Mouse (Mus musculus): ENCODE results near the gene Crocc2. TPM values are rescaled to one million over a fixed set of nuclear protein-coding genes. Genes with fewer than 3 reads are reported as not detected.

The Crocc2 gene
- polyA plus RNA-seq, 2 experiments = 0.02 TPM; not detected in 1

DNA sequence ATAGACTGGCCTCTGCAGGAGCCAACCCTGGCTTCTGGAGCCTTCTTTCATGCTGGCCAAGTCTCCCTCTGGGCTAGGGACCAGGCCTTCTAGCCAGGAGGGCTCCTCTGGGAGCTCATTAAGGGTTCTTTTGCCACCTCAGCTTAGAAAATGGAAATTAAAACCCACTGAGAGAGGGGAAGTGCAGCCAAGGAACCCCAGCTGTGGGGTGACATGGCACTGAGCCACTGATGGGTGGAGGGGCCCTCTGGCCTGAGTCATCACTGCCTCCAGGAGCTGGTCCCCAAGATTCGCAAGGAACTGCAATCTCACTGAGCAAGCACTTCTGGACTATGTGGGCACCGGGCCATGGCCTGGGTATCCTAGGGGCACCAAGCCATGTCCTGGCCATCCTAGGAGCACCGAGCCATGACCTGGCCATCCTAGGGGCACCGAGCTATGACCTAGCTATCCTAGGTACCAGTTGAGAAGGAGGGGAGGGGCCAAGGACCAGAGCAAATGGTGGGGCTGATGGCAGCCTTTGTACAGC is 39.1 kb downstream of the Crocc2 start:
- WGBS (ENCODE audit: insufficient replicate concordance) = 77% methylated on average over 4 of the region's 4 CpGs
- no peak for ATAC-seq (ENCODE audit: insufficient read depth)
- Histone ChIP-seq H3K27ac (no peak overlapping the region), H3K4me1 (replicated peaks; ENCODE audit: control insufficient read depth in 2 of 2, insufficient read depth in 2 of 2, low read length in 1 of 2) (no peaks in the 10 kb centered on the region), H3K27me3 (ENCODE audit: control insufficient read depth, insufficient read depth, low read length) (no peaks in the 10 kb centered on the region), H3K4me3 (ENCODE audit: insufficient read depth in 1 of 2, low read depth in 2 of 2, low read length in 2 of 2) (no peak overlapping the region), H3K9ac (replicated peaks) (no peak overlapping the region), H3K9me3 (ENCODE audit: control insufficient read depth, low read length) (no peaks in the 10 kb centered on the region), H3K36me3 (replicated peaks; ENCODE audit: control insufficient read depth, insufficient read depth, low read depth) (no peaks in the 10 kb centered on the region), H3K4me2 (ENCODE audit: low read depth) (no peak overlapping the region)
- TF ChIP-seq EP300 (IDR thresholded peaks at IDR 0.05; ENCODE audit: low read depth) = no peak
- no peak for TF ChIP-seq CTCF (IDR thresholded peaks at IDR 0.05; ENCODE audit: low read depth)
- no peak for DNase-seq (ENCODE audit: low read depth in 3 of 3, low spot score in 3 of 3)

DNA sequence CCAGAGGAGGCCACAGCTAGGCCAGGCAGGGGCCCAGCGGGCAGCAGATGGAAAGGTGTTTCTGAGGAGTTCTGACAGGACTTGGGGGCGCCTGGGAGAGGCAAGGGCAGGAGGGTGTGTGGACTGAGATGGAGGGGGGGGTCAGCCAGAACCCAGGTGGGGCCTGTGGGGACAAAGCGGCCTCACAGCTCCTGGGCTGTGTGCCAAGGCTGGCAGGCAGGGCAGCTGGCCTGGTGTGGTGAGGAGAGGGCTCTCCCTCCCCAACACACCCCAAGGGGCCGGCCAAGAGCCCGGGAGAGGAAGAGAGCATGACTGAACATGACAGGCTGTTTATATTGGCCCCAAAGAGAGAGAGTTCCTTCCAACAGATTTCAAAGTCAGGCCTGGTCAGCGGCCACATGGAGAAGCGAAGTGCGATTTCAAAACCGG is 41.7 kb downstream of the Crocc2 start:
- Histone ChIP-seq H3K27ac (no peak overlapping the region), H3K9ac (replicated peaks) (no peak overlapping the region), H3K4me3 (ENCODE audit: insufficient read depth in 1 of 2, low read depth in 2 of 2, low read length in 2 of 2) (no peak overlapping the region), H3K4me2 (ENCODE audit: low read depth) (no peak overlapping the region), H3K9me3 (ENCODE audit: control insufficient read depth, low read length) (no peaks in the 10 kb centered on the region), H3K36me3 (replicated peaks; ENCODE audit: control insufficient read depth, insufficient read depth, low read depth) (no peaks in the 10 kb centered on the region), H3K4me1 (replicated peaks; ENCODE audit: control insufficient read depth in 2 of 2, insufficient read depth in 2 of 2, low read length in 1 of 2) (no peaks in the 10 kb centered on the region), H3K27me3 (ENCODE audit: control insufficient read depth, insufficient read depth, low read length) (no peaks in the 10 kb centered on the region)
- TF ChIP-seq CTCF (IDR thresholded peaks at IDR 0.05; ENCODE audit: low read depth) (no peak), EP300 (IDR thresholded peaks at IDR 0.05; ENCODE audit: low read depth) (no peak)
- ATAC-seq (ENCODE audit: insufficient read depth) (no peak), DNase-seq (ENCODE audit: low read depth in 3 of 3, low spot score in 3 of 3) (no peak)
- 46% methylated on average over 9 of the region's 9 CpGs for WGBS (ENCODE audit: insufficient replicate concordance)

DNA sequence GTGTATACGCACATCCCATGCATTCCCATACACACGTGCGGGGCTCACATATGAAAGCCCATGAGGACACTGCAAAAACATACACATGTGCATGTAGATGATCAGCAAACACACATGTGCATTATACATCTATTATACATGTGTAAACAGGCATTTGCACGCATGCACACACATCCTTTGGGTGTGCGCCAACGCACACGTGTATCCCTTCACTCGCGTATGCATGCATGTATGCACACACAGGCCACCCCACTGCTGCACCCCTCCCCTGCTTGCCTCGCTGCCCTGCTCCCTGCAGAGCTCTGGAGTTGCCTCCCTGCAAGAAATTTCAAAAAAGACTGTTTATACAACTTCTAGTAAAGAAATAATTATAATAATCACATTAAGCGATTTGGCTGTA is 42.5 kb downstream of the Crocc2 start:
- no peak overlapping the region for H3K27ac ChIP-seq
- TF ChIP-seq CTCF (IDR thresholded peaks at IDR 0.05; ENCODE audit: low read depth) (no peak), EP300 (IDR thresholded peaks at IDR 0.05; ENCODE audit: low read depth) (no peak)
- ATAC-seq (ENCODE audit: insufficient read depth) (no peak), DNase-seq (ENCODE audit: low read depth in 3 of 3, low spot score in 3 of 3) (no peak)
- no peaks in the 10 kb centered on the region for H3K36me3 ChIP-seq (replicated peaks; ENCODE audit: control insufficient read depth, insufficient read depth, low read depth)
- H3K27me3 ChIP-seq (ENCODE audit: control insufficient read depth, insufficient read depth, low read length) = no peaks in the 10 kb centered on the region
- 74% methylated on average over 11 of the region's 11 CpGs for WGBS (ENCODE audit: insufficient replicate concordance)
- H3K4me2 ChIP-seq (ENCODE audit: low read depth) = no peak overlapping the region
- H3K4me3 ChIP-seq (ENCODE audit: insufficient read depth in 1 of 2, low read depth in 2 of 2, low read length in 2 of 2) = no peak overlapping the region
- H3K4me1 ChIP-seq (replicated peaks; ENCODE audit: control insufficient read depth in 2 of 2, insufficient read depth in 2 of 2, low read length in 1 of 2) = no peaks in the 10 kb centered on the region
- no peaks in the 10 kb centered on the region for H3K9me3 ChIP-seq (ENCODE audit: control insufficient read depth, low read length)
- no peak overlapping the region for H3K9ac ChIP-seq (replicated peaks)

DNA sequence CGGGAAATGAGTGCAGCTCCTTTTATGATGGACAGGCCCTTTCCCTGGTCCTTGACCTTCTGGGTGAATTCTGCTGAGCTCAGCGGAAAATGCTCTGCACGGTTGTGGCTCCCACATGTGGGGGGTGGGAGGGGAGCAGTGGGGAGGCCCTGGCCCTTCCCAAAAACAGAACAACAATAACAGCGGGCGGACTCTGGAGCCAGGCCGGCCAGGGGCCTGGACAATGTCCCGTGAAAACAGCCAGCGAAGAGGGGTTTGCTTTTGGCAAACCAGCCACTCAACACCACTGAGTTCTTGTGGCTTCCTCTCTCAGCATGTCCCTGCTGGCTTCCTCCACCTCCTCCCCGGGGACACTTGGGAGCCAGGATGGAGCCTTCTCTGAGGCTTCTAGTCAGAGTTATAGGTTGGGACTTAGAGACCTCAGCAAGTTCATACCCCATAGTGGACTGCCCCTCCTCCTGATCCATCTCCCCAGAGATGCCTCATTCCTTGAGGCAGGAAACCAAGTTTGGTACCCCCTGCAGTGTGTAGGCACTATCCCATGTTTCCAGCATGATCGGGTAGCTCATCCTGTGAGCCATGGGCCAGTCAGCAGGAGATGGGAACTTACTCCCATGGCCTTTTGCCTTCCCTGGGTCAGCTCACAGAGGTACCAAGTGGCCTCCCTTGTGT is 43.2 kb downstream of the Crocc2 start:
- DNase-seq (ENCODE audit: low read depth in 3 of 3, low spot score in 3 of 3) (no peak), ATAC-seq (ENCODE audit: insufficient read depth) (no peak)
- Histone ChIP-seq H3K27ac (no peak overlapping the region), H3K9me3 (ENCODE audit: control insufficient read depth, low read length) (no peaks in the 10 kb centered on the region), H3K9ac (replicated peaks) (no peak overlapping the region), H3K27me3 (ENCODE audit: control insufficient read depth, insufficient read depth, low read length) (no peaks in the 10 kb centered on the region), H3K4me1 (replicated peaks; ENCODE audit: control insufficient read depth in 2 of 2, insufficient read depth in 2 of 2, low read length in 1 of 2) (no peaks in the 10 kb centered on the region), H3K36me3 (replicated peaks; ENCODE audit: control insufficient read depth, insufficient read depth, low read depth) (no peaks in the 10 kb centered on the region), H3K4me3 (ENCODE audit: insufficient read depth in 1 of 2, low read depth in 2 of 2, low read length in 2 of 2) (no peak overlapping the region), H3K4me2 (ENCODE audit: low read depth) (no peak overlapping the region)
- 44% methylated on average over 10 of the region's 10 CpGs for WGBS (ENCODE audit: insufficient replicate concordance)
- TF ChIP-seq CTCF (IDR thresholded peaks at IDR 0.05; ENCODE audit: low read depth) = no peak
- TF ChIP-seq EP300 (IDR thresholded peaks at IDR 0.05; ENCODE audit: low read depth) = no peak

DNA sequence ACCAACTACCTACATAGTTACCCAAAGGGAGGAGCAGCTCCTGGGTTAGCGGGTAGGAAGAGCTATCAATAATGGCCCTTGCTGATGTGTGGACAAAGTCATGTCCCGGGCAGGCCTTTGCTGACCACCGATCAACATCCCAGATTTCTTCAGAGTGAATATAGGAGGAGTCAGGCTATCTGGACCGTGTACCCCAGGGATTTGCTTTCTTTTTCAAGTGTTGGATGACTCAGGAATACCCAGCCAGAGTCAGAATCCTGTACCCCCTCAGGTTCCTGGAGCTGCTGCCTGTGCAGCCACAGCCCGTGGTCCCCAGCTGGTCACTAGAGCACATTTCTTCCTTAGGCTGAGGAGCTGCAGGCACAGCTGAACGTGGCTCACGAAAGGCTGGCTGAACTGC is 43.9 kb downstream of the Crocc2 start:
- Histone ChIP-seq H3K9ac (replicated peaks) (no peak overlapping the region), H3K4me2 (ENCODE audit: low read depth) (no peak overlapping the region), H3K4me3 (ENCODE audit: insufficient read depth in 1 of 2, low read depth in 2 of 2, low read length in 2 of 2) (no peak overlapping the region), H3K4me1 (replicated peaks; ENCODE audit: control insufficient read depth in 2 of 2, insufficient read depth in 2 of 2, low read length in 1 of 2) (no peaks in the 10 kb centered on the region), H3K27ac (no peak overlapping the region), H3K36me3 (replicated peaks; ENCODE audit: control insufficient read depth, insufficient read depth, low read depth) (no peaks in the 10 kb centered on the region), H3K9me3 (ENCODE audit: control insufficient read depth, low read length) (no peaks in the 10 kb centered on the region), H3K27me3 (ENCODE audit: control insufficient read depth, insufficient read depth, low read length) (no peaks in the 10 kb centered on the region)
- DNase-seq (ENCODE audit: low read depth in 3 of 3, low spot score in 3 of 3) = no peak
- TF ChIP-seq EP300 (IDR thresholded peaks at IDR 0.05; ENCODE audit: low read depth) (no peak), CTCF (IDR thresholded peaks at IDR 0.05; ENCODE audit: low read depth) (no peak)
- no peak for ATAC-seq (ENCODE audit: insufficient read depth)
- 54% methylated on average over 7 of the region's 7 CpGs for WGBS (ENCODE audit: insufficient replicate concordance)
